Mouse (Mus musculus) ES-E14 (cell line): ENCODE results near the gene Znhit3. TPM values are rescaled to one million over a fixed set of nuclear protein-coding genes. Genes with fewer than 3 reads are reported as not detected.

Experiments used
- DNase-seq: peaks from one replicate; pipeline ENCODE4 v3.0.0-alpha.2; 2013; ENCODE audit warnings: low read depth, low spot score
- H3K27ac ChIP-seq: 2 replicates; pipeline ENCODE4 v1.5.1; 2012; ENCODE audit warnings: low read depth, mild to moderate bottlenecking, low read length, moderate library complexity, mixed read lengths; ENCODE audit not compliant: poor library complexity, insufficient read depth, severe bottlenecking
- H3K36me3 ChIP-seq: 2 replicates; pipeline ENCODE4 v1.6.1; 2012; ENCODE audit warnings: mild to moderate bottlenecking, low read length, moderate library complexity, mixed read lengths; ENCODE audit not compliant: control insufficient read depth, poor library complexity, insufficient read depth, severe bottlenecking
- H3K4me1 ChIP-seq, 2 experiments: fragments of 150-350 bp in 1 of 2; sonication (generic) in 1 of 2; 2 replicates each; pipeline ENCODE4 v1.6.1; 2012; ENCODE audit warnings: low read length in 2 of 2, mild to moderate bottlenecking in 1 of 2, mixed read lengths in 1 of 2; ENCODE audit not compliant: control insufficient read depth in 2 of 2, insufficient read depth in 2 of 2, poor library complexity in 1 of 2
- H3K4me3 ChIP-seq, 2 experiments: fragments of 150-350 bp in 1 of 2; sonication (generic) in 1 of 2; 2 replicates each; pipeline ENCODE4 v1.5.1; 2012; ENCODE audit warnings: low read length in 2 of 2, low read depth in 1 of 2, mild to moderate bottlenecking in 1 of 2, mixed read lengths in 1 of 2; ENCODE audit not compliant: insufficient read depth in 1 of 2, poor library complexity in 1 of 2, severe bottlenecking in 1 of 2
- H3K9ac ChIP-seq: 2 replicates; pipeline ENCODE4 v1.6.1; 2012; ENCODE audit warnings: low read depth, mild to moderate bottlenecking, low read length, mixed read lengths; ENCODE audit not compliant: poor library complexity, insufficient read depth, severe bottlenecking
- H3K9me3 ChIP-seq: fragments of 150-350 bp; sonication (generic); 2 replicates; pipeline ENCODE4 v1.6.1; 2012; ENCODE audit warnings: low read depth, mild to moderate bottlenecking, low read length; ENCODE audit not compliant: control insufficient read depth, insufficient read depth
- CHD2 ChIP-seq: IDR thresholded peaks from 2 replicates; pipeline ENCODE4 v1.6.1; 2014; ENCODE audit warnings: mild to moderate bottlenecking, low read depth, low read length, inconsistent platforms
- HCFC1 ChIP-seq: IDR thresholded peaks from 2 replicates; pipeline ENCODE4 v1.6.1; 2012; ENCODE audit warnings: low read length, inconsistent platforms, borderline replicate concordance; ENCODE audit not compliant: insufficient read depth
- MAFK ChIP-seq: IDR thresholded peaks from 2 replicates; pipeline ENCODE4 v1.6.1; 2014; ENCODE audit warnings: mild to moderate bottlenecking, low read depth, low read length, inconsistent platforms; ENCODE audit not compliant: insufficient read depth
- ZC3H11A ChIP-seq: IDR thresholded peaks from 2 replicates; pipeline ENCODE4 v1.6.1; 2012; ENCODE audit warnings: low read depth, mild to moderate bottlenecking, inconsistent platforms, low read length, borderline replicate concordance
- ZNF384 ChIP-seq: IDR thresholded peaks from 2 replicates; pipeline ENCODE4 v1.6.1; 2012; ENCODE audit warnings: low read depth, low read length, inconsistent platforms
- in situ Hi-C, 2 experiments: fragments of 600-800 bp; cut with MboI; formaldehyde crosslinking; loops; one replicate each; pipeline ENCODE4 v1.15.1; 2025; ENCODE audit warnings: low sequenced_read_pairs in 2 of 2, inconsistent platforms in 1 of 2; ENCODE audit not compliant: unreplicated experiment in 2 of 2
- total RNA-seq: library from RNA; depleted of rRNA; stranded (reverse); fragments of 300-350 nt; gene quantifications from 2 replicates; pipeline ENCODE4 v1.2.3, GENCODE M21; 2012

The Znhit3 gene
- total RNA-seq, 1 experiment: 80.4 TPM

DNA sequence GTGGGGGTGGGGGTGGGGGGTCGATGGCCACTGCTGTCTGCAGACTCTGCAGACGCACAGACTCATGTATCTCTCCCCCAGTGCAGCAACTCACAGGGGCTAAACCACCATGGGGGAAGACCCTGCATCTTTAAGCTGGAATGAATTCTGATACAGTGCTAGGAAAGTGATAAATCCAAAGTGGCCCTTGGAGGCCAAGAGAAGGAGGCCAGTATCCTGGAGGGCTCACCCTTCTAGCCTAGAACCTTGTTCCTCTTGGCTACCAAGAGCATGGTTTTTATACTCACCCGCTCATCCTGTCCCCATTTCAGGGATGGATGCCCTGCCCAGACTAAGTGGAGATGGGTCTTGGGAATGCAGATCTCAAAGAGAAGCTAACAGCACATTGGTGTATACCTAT, 44.1 kb upstream of the Znhit3 start:
- in situ Hi-C loops: no loop called here
- H3K27ac ChIP-seq: no peak overlapping the region
- H3K9me3 ChIP-seq: no peaks in the 10 kb centered on the region
- peaks cover 7% of the 10 kb centered on the region; the same call in 1 of the 2 replicates for H3K36me3 ChIP-seq
- TF ChIP-seq ZC3H11A (no peak), MAFK (no peak), CHD2 (no peak), HCFC1 (no peak), ZNF384 (no peak)
- H3K4me3 ChIP-seq: no peak overlapping the region
- H3K4me1 ChIP-seq: peaks cover 0 to 7% of the 10 kb centered on the region in 2 experiments; a peak in 1 of 4 replicates
- DNase-seq: no peak
- H3K9ac ChIP-seq: no peak overlapping the region

DNA sequence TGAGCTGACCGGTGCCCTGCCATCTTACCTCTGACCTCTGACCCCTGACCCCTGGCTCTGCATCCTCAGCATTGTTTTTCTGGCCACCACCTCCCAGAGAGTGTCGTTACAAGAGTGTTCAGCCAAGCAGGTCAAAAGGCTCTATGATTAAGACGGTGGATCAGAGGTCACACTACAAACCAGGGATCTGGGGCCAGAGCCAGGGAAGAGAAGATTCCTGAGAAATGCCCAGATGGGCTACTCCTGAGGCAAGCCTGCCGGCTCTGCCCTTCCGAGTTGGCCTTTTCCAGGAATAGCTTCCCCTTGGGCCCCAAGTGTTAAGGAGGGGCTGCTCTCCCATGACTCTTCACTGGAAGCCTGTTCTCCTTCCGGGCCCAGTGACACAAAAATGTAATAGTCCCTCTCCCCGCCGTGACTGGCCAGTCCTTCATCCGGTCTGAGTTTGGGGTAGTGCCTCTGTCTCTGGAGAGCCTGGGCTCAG, 43.6 kb upstream of the Znhit3 start:
- no peaks in the 10 kb centered on the region for H3K9me3 ChIP-seq
- no peak overlapping the region for H3K27ac ChIP-seq
- TF ChIP-seq MAFK (no peak), HCFC1 (no peak), CHD2 (no peak), ZNF384 (no peak), ZC3H11A (no peak)
- H3K4me1 ChIP-seq: peaks cover 0 to 7% of the 10 kb centered on the region in 2 experiments; a peak in 1 of 4 replicates
- peaks cover 5% of the 10 kb centered on the region; the same call in 1 of the 2 replicates for H3K36me3 ChIP-seq
- no peak overlapping the region for H3K9ac ChIP-seq
- DNase-seq: no peak
- in situ Hi-C loops: no loop called here
- H3K4me3 ChIP-seq: no peak overlapping the region

DNA sequence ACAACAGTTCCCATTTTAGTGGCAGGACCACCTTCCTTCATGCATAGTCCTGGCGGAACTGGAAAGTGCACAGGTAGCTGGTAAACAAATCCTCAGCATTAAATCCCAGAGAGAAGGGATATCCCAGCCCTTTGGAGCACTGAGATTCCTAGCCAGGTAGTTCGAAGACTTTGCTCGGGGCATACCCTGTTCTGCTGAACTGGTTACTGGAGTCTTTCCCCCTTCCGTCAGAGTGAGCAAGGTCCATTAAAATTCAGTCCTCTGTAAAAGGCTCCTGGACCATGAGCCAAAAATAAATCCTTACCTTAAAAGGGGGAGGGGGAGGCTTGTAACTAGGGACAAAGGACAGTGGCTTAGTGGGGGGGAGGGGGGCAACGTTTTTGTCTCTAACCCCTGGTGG, 43.0 kb upstream of the Znhit3 start:
- Histone ChIP-seq H3K4me1 (peaks cover 0 to 7% of the 10 kb centered on the region in 2 experiments; a peak in 1 of 4 replicates), H3K4me3 (no peak overlapping the region; a peak in 1 of 4 replicates), H3K36me3 (peaks cover 5% of the 10 kb centered on the region; the same call in 1 of the 2 replicates), H3K27ac (no peak overlapping the region), H3K9ac (no peak overlapping the region), H3K9me3 (no peaks in the 10 kb centered on the region)
- no peak for TF ChIP-seq HCFC1
- TF ChIP-seq ZNF384: no peak
- TF ChIP-seq ZC3H11A: no peak
- TF ChIP-seq CHD2: no peak
- TF ChIP-seq MAFK: no peak
- in situ Hi-C loops: no loop called here
- DNase-seq: no peak

GRCm38 (mm10) chr11:84958271-84958630, 42.1 kb upstream of the Znhit3 start:
- in situ Hi-C loops: no loop called here
- DNase-seq: no peak
- H3K36me3 ChIP-seq: no peaks in the 10 kb centered on the region
- H3K27ac ChIP-seq: no peak overlapping the region
- peak overlapping the region; percentile 64 to 73 for H3K4me3 ChIP-seq
- no peak for TF ChIP-seq ZNF384
- no peak for TF ChIP-seq ZC3H11A
- no peaks in the 10 kb centered on the region for H3K9me3 ChIP-seq
- peak overlapping the region; percentile 59; the same call in 1 of the 2 replicates for H3K9ac ChIP-seq
- peaks cover 0 to 7% of the 10 kb centered on the region in 2 experiments; a peak in 1 of 4 replicates for H3K4me1 ChIP-seq
